Mouse (Mus musculus): ENCODE results near the gene Ipo4. TPM values are rescaled to one million over a fixed set of nuclear protein-coding genes. Genes with fewer than 3 reads are reported as not detected.

Gene Ipo4
- total and polyA plus RNA-seq, 3 experiments: 46.2 to 132 TPM; not detected in 1

GRCm38 (mm10) chr14:55605743-55606459, 29.9 kb downstream of the Ipo4 start:
- DNase-seq (ENCODE audit: low read depth, low spot score): no peak
- Histone ChIP-seq H3K4me1 (ENCODE audit: control insufficient read depth in 1 of 2, insufficient read depth in 2 of 2, low read length in 2 of 2) (peaks cover 3 to 7% of the 10 kb centered on the region in 2 experiments; a peak in 2 of 4 replicates), H3K27me3 (ENCODE audit: control insufficient read depth in 1 of 2, insufficient read depth in 2 of 2, low read length in 2 of 2) (no peaks in the 10 kb centered on the region), H3K9ac (ENCODE audit: control insufficient read depth, low read depth, low read length, poor library complexity, severe bottlenecking) (no peak overlapping the region), H3K4me3 (ENCODE audit: control insufficient read depth in 1 of 2, insufficient read depth in 1 of 2, low read depth in 2 of 2, low read length in 2 of 2) (no peak overlapping the region), H3K27ac (ENCODE audit: control insufficient read depth, low read depth, low read length) (no peak overlapping the region), H3K79me2 (ENCODE audit: control insufficient read depth, insufficient read depth, low read length, poor library complexity) (no peaks in the 10 kb centered on the region), H3K9me3 (replicated peaks; ENCODE audit: insufficient read depth, low read length) (no peaks in the 10 kb centered on the region), H3K36me3 (ENCODE audit: control insufficient read depth in 1 of 2, insufficient read depth in 2 of 2, low read length in 2 of 2) (peaks cover 0 to 12% of the 10 kb centered on the region in 2 experiments; a peak in 2 of 4 replicates)
- no peak for TF ChIP-seq EP300 (IDR thresholded peaks at IDR 0.05; ENCODE audit: low read depth in 1 of 2, low read length in 2 of 2)
- TF ChIP-seq USF2 (IDR thresholded peaks at IDR 0.05; ENCODE audit: borderline replicate concordance in 1 of 2, insufficient read depth in 1 of 2, low read depth in 1 of 2, low read length in 2 of 2): no peak
- no peak for TF ChIP-seq BHLHE40 (IDR thresholded peaks at IDR 0.05; ENCODE audit: borderline replicate concordance, low read depth, low read length)
- no peak for TF ChIP-seq CHD2 (IDR thresholded peaks at IDR 0.05; ENCODE audit: low read length)
- TF ChIP-seq ELF1 (IDR thresholded peaks at IDR 0.05; ENCODE audit: low read depth, low read length): no peak
- no peak for TF ChIP-seq HCFC1 (IDR thresholded peaks at IDR 0.05; ENCODE audit: low read depth, low read length)
- no peak for TF ChIP-seq RAD21 (IDR thresholded peaks at IDR 0.05; ENCODE audit: low read depth, low read length)
- TF ChIP-seq TBP (IDR thresholded peaks at IDR 0.05; ENCODE audit: low read depth, low read length): no peak
- TF ChIP-seq UBTF (IDR thresholded peaks at IDR 0.05; ENCODE audit: borderline replicate concordance, insufficient read depth, low read depth, low read length): no peak
- no peak for TF ChIP-seq TCF12 (IDR thresholded peaks at IDR 0.05; ENCODE audit: low read depth, low read length)
- no peak for TF ChIP-seq POLR2AphosphoS5 (IDR thresholded peaks at IDR 0.05; ENCODE audit: borderline replicate concordance, low read depth, low read length)
- no peak for TF ChIP-seq MAX (IDR thresholded peaks at IDR 0.05; ENCODE audit: low read length)

- H3K36me3 ChIP-seq (ENCODE audit: control insufficient read depth in 1 of 2, insufficient read depth in 2 of 2, low read length in 2 of 2): peaks cover 0 to 12% of the 10 kb centered on the region in 2 experiments; a peak in 2 of 4 replicates
- no peaks in the 10 kb centered on the region for H3K79me2 ChIP-seq (ENCODE audit: control insufficient read depth, insufficient read depth, low read length, poor library complexity)
- peak overlapping the region in 1 of 2 experiments; percentile 84; a peak in 2 of 4 replicates for H3K4me3 ChIP-seq (ENCODE audit: control insufficient read depth in 1 of 2, insufficient read depth in 1 of 2, low read depth in 2 of 2, low read length in 2 of 2)
- TF ChIP-seq MYB (IDR thresholded peaks at IDR 0.05; ENCODE audit: low read depth, low read length) (no peak), UBTF (IDR thresholded peaks at IDR 0.05; ENCODE audit: borderline replicate concordance, insufficient read depth, low read depth, low read length) (no peak), MAX (IDR thresholded peaks at IDR 0.05; ENCODE audit: low read length) (no peak), POLR2A (IDR thresholded peaks at IDR 0.05; ENCODE audit: control insufficient read depth in 1 of 2, insufficient read depth in 1 of 2, low read depth in 1 of 2, low read length in 2 of 2, poor library complexity in 1 of 2) (no peak), ETS1 (IDR thresholded peaks at IDR 0.05; ENCODE audit: low read depth, low read length) (no peak), CHD2 (IDR thresholded peaks at IDR 0.05; ENCODE audit: low read length) (no peak), TCF12 (IDR thresholded peaks at IDR 0.05; ENCODE audit: low read depth, low read length) (no peak), ZNF384 (IDR thresholded peaks at IDR 0.05; ENCODE audit: low read depth, low read length) (no peak), EP300 (IDR thresholded peaks at IDR 0.05; ENCODE audit: low read depth in 1 of 2, low read length in 2 of 2) (no peak), RCOR1 (IDR thresholded peaks at IDR 0.05; ENCODE audit: low read depth, low read length) (no peak), NELFE (IDR thresholded peaks at IDR 0.05; ENCODE audit: low read depth, low read length) (no peak), JUND (IDR thresholded peaks at IDR 0.05; ENCODE audit: low read depth, low read length) (no peak), POLR2AphosphoS2 (IDR thresholded peaks at IDR 0.05; ENCODE audit: low read length) (no peak), ZC3H11A (IDR thresholded peaks at IDR 0.05; ENCODE audit: low read depth, low read length) (no peak), MAZ (IDR thresholded peaks at IDR 0.05; ENCODE audit: low read depth, low read length) (no peak), GABPA (IDR thresholded peaks at IDR 0.05; ENCODE audit: low read depth, low read length) (no peak), HCFC1 (IDR thresholded peaks at IDR 0.05; ENCODE audit: low read depth, low read length) (no peak), POLR2AphosphoS5 (IDR thresholded peaks at IDR 0.05; ENCODE audit: borderline replicate concordance, low read depth, low read length) (no peak), TBP (IDR thresholded peaks at IDR 0.05; ENCODE audit: low read depth, low read length) (no peak), SIN3A (IDR thresholded peaks at IDR 0.05; ENCODE audit: low read length) (no peak)
- no peaks in the 10 kb centered on the region for H3K27me3 ChIP-seq (ENCODE audit: control insufficient read depth in 1 of 2, insufficient read depth in 2 of 2, low read length in 2 of 2)
- H3K27ac ChIP-seq (ENCODE audit: control insufficient read depth, low read depth, low read length): peak overlapping the region; percentile 73; the same call in 1 of the 2 replicates
- no peak for DNase-seq (ENCODE audit: low read depth, low spot score)
- H3K9ac ChIP-seq (ENCODE audit: control insufficient read depth, low read depth, low read length, poor library complexity, severe bottlenecking): peak overlapping the region; percentile 65; the same call in 1 of the 2 replicates
- H3K4me1 ChIP-seq (ENCODE audit: control insufficient read depth in 1 of 2, insufficient read depth in 2 of 2, low read length in 2 of 2): peaks cover 3 to 7% of the 10 kb centered on the region in 2 experiments; a peak in 2 of 4 replicates
- H3K9me3 ChIP-seq (replicated peaks; ENCODE audit: insufficient read depth, low read length): no peaks in the 10 kb centered on the region
Observed at GRCm38 (mm10) chr14:55604823-55605222, 30.9 kb downstream of the Ipo4 start.
